Mouse (Mus musculus) cerebellum, postnatal 25 days (tissue): Measurements from ENCODE around the gene Ibtk.
"Not testable (repeated sequence)": the region's sequence is repeated elsewhere in the genome, so short reads cannot be mapped to it uniquely, and the experiment has no call there.

Experiments used
- DNase-seq, 2 experiments: peaks; one replicate each; pipeline ENCODE4 v3.0.0; 2021; ENCODE audit warnings: mixed read lengths in 2 of 2

The Ibtk gene

GRCm38 (mm10) chr9:85749142-85749921, at the start of gene Ibtk:
Ibtk (minus strand) TSS chr9:85749334.
- DNase-seq = peak; percentile 98 to 100

GRCm38 (mm10) chr9:85791521-85791920, 42.4 kb upstream of the Ibtk start:
- DNase-seq = not testable (repeated sequence)

GRCm38 (mm10) chr9:85780249-85780648, 31.1 kb upstream of the Ibtk start:
- no peak for DNase-seq

GRCm38 (mm10) chr9:85779458-85779857, 30.3 kb upstream of the Ibtk start:
- peak in 1 of 2 experiments; percentile 10 for DNase-seq

GRCm38 (mm10) chr9:85777544-85777943, 28.4 kb upstream of the Ibtk start:
- DNase-seq = peak in 1 of 2 experiments; percentile 17

- DNase-seq = no peak
Measured at GRCm38 (mm10) chr9:85772280-85772679, 23.1 kb upstream of the Ibtk start.

GRCm38 (mm10) chr9:85771454-85771853, 22.3 kb upstream of the Ibtk start:
- DNase-seq = no peak

- DNase-seq = no peak
Measured at GRCm38 (mm10) chr9:85770369-85770768, 21.2 kb upstream of the Ibtk start.

GRCm38 (mm10) chr9:85769057-85769789, 20.1 kb upstream of the Ibtk start:
- no peak for DNase-seq

GRCm38 (mm10) chr9:85767255-85767654, 18.1 kb upstream of the Ibtk start:
- no peak for DNase-seq

GRCm38 (mm10) chr9:85762476-85762875, 13.3 kb upstream of the Ibtk start:
- DNase-seq = no peak

- no peak for DNase-seq
Measured at GRCm38 (mm10) chr9:85750797-85751196, 1.7 kb upstream of the Ibtk start.

- no peak for DNase-seq
Measured at GRCm38 (mm10) chr9:85749922-85750509, 882 bp upstream of the Ibtk start.

GRCm38 (mm10) chr9:85748204-85749141, 661 bp downstream of the Ibtk start:
- peak in 1 of 2 experiments; percentile 87 for DNase-seq

- no peak for DNase-seq
Measured at GRCm38 (mm10) chr9:85745566-85745965, 3.6 kb downstream of the Ibtk start.

GRCm38 (mm10) chr9:85743358-85743757, 5.8 kb downstream of the Ibtk start:
- DNase-seq = peak; percentile 67 to 80

GRCm38 (mm10) chr9:85742107-85742506, 7.0 kb downstream of the Ibtk start:
- DNase-seq = no peak

GRCm38 (mm10) chr9:85739279-85739678, 9.9 kb downstream of the Ibtk start:
- no peak for DNase-seq

- no peak for DNase-seq
Measured at GRCm38 (mm10) chr9:85734821-85735220, 14.3 kb downstream of the Ibtk start.

- DNase-seq = no peak
Measured at GRCm38 (mm10) chr9:85724078-85724477, 25.1 kb downstream of the Ibtk start.

GRCm38 (mm10) chr9:85717336-85717735, 31.8 kb downstream of the Ibtk start:
- no peak for DNase-seq

GRCm38 (mm10) chr9:85707302-85707701, 41.8 kb downstream of the Ibtk start:
- DNase-seq = no peak

- no peak for DNase-seq
Measured at GRCm38 (mm10) chr9:85701981-85702380, 47.2 kb downstream of the Ibtk start.
